Mouse (Mus musculus) brain, adult 10 weeks (tissue): Measurements from ENCODE around the gene Olfr912. TPM values are rescaled to one million over a fixed set of nuclear protein-coding genes. Genes with fewer than 3 reads are reported as not detected.

Experiments used
- polyA plus RNA-seq: library from polyadenylated mRNA; stranded (reverse); fragments of 350-450 nt; fragmentation: Illumina TruSeq; extraction: RNeasy Lipid Tissue Mini Kit (QIAGEN cat#74804); gene quantifications from one replicate; pipeline ENCODE4 v1.2.3, GENCODE M21; 2015; ENCODE audit warnings: low read depth, low replicate concordance

The Olfr912 gene
- not detected for polyA plus RNA-seq

GRCm38 (mm10) chr9:38579878-38580277, at the start of gene Olfr912:
Olfr912 (plus strand) TSS chr9:38580178.

GRCm38 (mm10) chr9:38537549-38537948, 42.4 kb upstream of the Olfr912 start, which contains the start of gene Olfr910:
Olfr910 (plus strand) TSS chr9:38537849.

DNA sequence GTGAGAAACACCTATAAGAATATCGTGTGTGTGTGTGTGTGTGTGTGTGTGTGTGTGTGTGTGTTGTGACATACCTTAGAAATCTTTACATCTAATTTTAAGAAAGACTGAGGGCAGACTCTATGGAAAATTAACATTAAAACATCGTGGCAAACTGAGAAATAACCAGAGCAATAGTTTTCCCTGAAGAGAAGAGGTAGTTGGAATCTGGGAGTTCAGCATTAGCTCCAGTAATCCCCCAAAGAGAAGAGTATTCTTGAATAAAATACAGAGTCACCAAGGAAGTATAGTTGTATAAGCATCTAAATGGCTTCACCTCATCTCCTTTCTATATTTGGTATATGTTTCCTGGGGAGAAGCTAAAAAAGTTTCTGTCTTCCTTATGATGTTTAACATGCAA, 12.5 kb downstream of the Olfr912 start, which contains the start of gene Olfr913:
TSS of gene Olfr913 (plus strand) at position 301 of the 400 bp plus-strand sequence.

GRCm38 (mm10) chr9:38604802-38605201, 24.8 kb downstream of the Olfr912 start, which contains the start of gene Olfr914:
Olfr914 (plus strand) TSS chr9:38605102.

Other genes with a start within 250 kb of the Olfr912 start
- gene Olfr898, start 231.8 kb upstream of the Olfr912 start, polyA plus RNA-seq = not detected
- gene Olfr250, start 213.3 kb upstream of the Olfr912 start, polyA plus RNA-seq = not detected
- not detected for gene Olfr251, start 203.1 kb upstream of the Olfr912 start, polyA plus RNA-seq
- gene Olfr147, start 178.5 kb upstream of the Olfr912 start, polyA plus RNA-seq = not detected
- gene Olfr901, start 150.7 kb upstream of the Olfr912 start, polyA plus RNA-seq = not detected
- not detected for gene Olfr902, start 132.5 kb upstream of the Olfr912 start, polyA plus RNA-seq
- not detected for gene Olfr904, start 117.0 kb upstream of the Olfr912 start, polyA plus RNA-seq
- gene Olfr905, start 109.1 kb upstream of the Olfr912 start, polyA plus RNA-seq = not detected
- gene Olfr906, start 93.1 kb upstream of the Olfr912 start, polyA plus RNA-seq = not detected
- not detected for gene Olfr907, start 84.4 kb upstream of the Olfr912 start, polyA plus RNA-seq
- not detected for gene Olfr911-ps1, start 58.6 kb upstream of the Olfr912 start, polyA plus RNA-seq
- not detected for gene Olfr910, start 42.3 kb upstream of the Olfr912 start, polyA plus RNA-seq
- gene Olfr913, start 12.6 kb downstream of the Olfr912 start, polyA plus RNA-seq = not detected
- gene Olfr914, start 24.9 kb downstream of the Olfr912 start, polyA plus RNA-seq = not detected
- not detected for gene Olfr916, start 79.7 kb downstream of the Olfr912 start, polyA plus RNA-seq
- gene Olfr917, start 85.7 kb downstream of the Olfr912 start, polyA plus RNA-seq = not detected
- not detected for gene Olfr918, start 94.4 kb downstream of the Olfr912 start, polyA plus RNA-seq
- not detected for gene Olfr919, start 123.5 kb downstream of the Olfr912 start, polyA plus RNA-seq
- 12.1 TPM for gene Vwa5a, start 138.1 kb downstream of the Olfr912 start, polyA plus RNA-seq
- 0.09 TPM for gene Olfr920, start 172.1 kb downstream of the Olfr912 start, polyA plus RNA-seq
- gene Olfr921, start 192.9 kb downstream of the Olfr912 start, polyA plus RNA-seq = not detected
- not detected for gene Olfr922, start 234.4 kb downstream of the Olfr912 start, polyA plus RNA-seq
- gene Olfr923, start 246.4 kb downstream of the Olfr912 start, polyA plus RNA-seq = not detected